In genomic region chr4:108473586-108473985, GRCm38 (mm10) we compare ENCODE assay signal across 30 mouse cellular contexts. TPM values are rescaled to one million over a fixed set of nuclear protein-coding genes. Genes with fewer than 3 reads are reported as not detected.
A peak's percentile ranks its signal among the peaks of the same experiment; 100 is the strongest.
DNase-seq lines count a peak whose midpoint lies in the region; ATAC-seq lines count a peak whose summit lies in the region.
"Had no signal": no experiment of that assay in that cellular context is flagged by ENCODE, and none has a peak within 500 bp of the region (broad histone marks: within the 10 kb centered on the region; RNA-seq: fewer than 3 reads in every experiment).

No protein-coding gene starts in this region.

- no peaks in the 10 kb centered on the region for H3K9me3 ChIP-seq in hindbrain, embryonic 16.5 days (ENCODE audit: control insufficient read depth, low read length)
- H3K9me3 ChIP-seq: embryonic facial prominence, embryonic 10.5 days; embryonic facial prominence, embryonic 13.5 days; forebrain, embryonic 12.5 days; heart, embryonic 12.5 days; heart, embryonic 15.5 days; hindbrain, embryonic 13.5 days had no signal

- no peak overlapping the region for H3K4me3 ChIP-seq in hindbrain, embryonic 16.5 days (ENCODE audit: low read length)
- H3K4me3 ChIP-seq: embryonic facial prominence, embryonic 10.5 days; embryonic facial prominence, embryonic 13.5 days; erythroblast, embryonic 14.5 days; forebrain, embryonic 12.5 days; forebrain, embryonic 15.5 days; heart, embryonic 12.5 days; heart, embryonic 15.5 days; hindbrain, embryonic 10.5 days; hindbrain, embryonic 13.5 days had no signal

- no peaks in the 10 kb centered on the region for H3K36me3 ChIP-seq in hindbrain, embryonic 16.5 days (ENCODE audit: control insufficient read depth, insufficient read depth, low read length)
- H3K36me3 ChIP-seq: forebrain, embryonic 15.5 days; heart, embryonic 15.5 days; hindbrain, embryonic 13.5 days had no signal

- H3K4me1 ChIP-seq in hindbrain, embryonic 16.5 days (ENCODE audit: control insufficient read depth, insufficient read depth, low read depth, low read length) = no peaks in the 10 kb centered on the region
- H3K4me1 ChIP-seq: embryonic facial prominence, embryonic 10.5 days; embryonic facial prominence, embryonic 13.5 days; forebrain, embryonic 12.5 days; forebrain, embryonic 15.5 days; hindbrain, embryonic 10.5 days; hindbrain, embryonic 13.5 days had no signal

- WGBS in hindbrain, embryonic 16.5 days = 84% methylated on average over 2 of the region's 2 CpGs

- H3K27ac ChIP-seq in hindbrain, embryonic 16.5 days (ENCODE audit: low read depth, low read length) = no peak overlapping the region
- H3K27ac ChIP-seq: embryonic facial prominence, embryonic 10.5 days; embryonic facial prominence, embryonic 13.5 days; forebrain, embryonic 12.5 days; forebrain, embryonic 15.5 days; heart, embryonic 15.5 days; hindbrain, embryonic 10.5 days; hindbrain, embryonic 13.5 days; hindbrain, postnatal 0 days had no signal

- H3K4me2 ChIP-seq in hindbrain, embryonic 16.5 days (ENCODE audit: low read length) = no peak overlapping the region
- H3K4me2 ChIP-seq: embryonic facial prominence, embryonic 13.5 days; forebrain, embryonic 12.5 days; forebrain, embryonic 15.5 days; heart, embryonic 12.5 days; heart, embryonic 15.5 days; hindbrain, embryonic 13.5 days had no signal

- no peaks in the 10 kb centered on the region for H3K27me3 ChIP-seq in hindbrain, embryonic 16.5 days (replicated peaks; ENCODE audit: control insufficient read depth, insufficient read depth, low read length)
- H3K27me3 ChIP-seq: embryonic facial prominence, embryonic 13.5 days; forebrain, embryonic 12.5 days; forebrain, embryonic 15.5 days; heart, embryonic 12.5 days; heart, embryonic 15.5 days; hindbrain, embryonic 13.5 days had no signal

- no peak for ATAC-seq in hindbrain, embryonic 16.5 days
- ATAC-seq: forebrain, embryonic 15.5 days; hindbrain, postnatal 0 days; inflammation-experienced regulatory T-cells, adult 6 months; intestine, embryonic 16.5 days had no signal

- DNase-seq in adrenal gland, adult 2 months = peak; percentile 14
- no peak for DNase-seq in adrenal gland, adult 8-10 months
- peak; percentile 35 for DNase-seq in 3134 (ENCODE audit: extremely low read depth, insufficient read length, low spot score)
- DNase-seq in MN1 (ENCODE audit: low spot score) = peak; percentile 23
- DNase-seq in brain, adult 2 months (ENCODE audit: low read depth, low spot score) = peak; percentile 12
- DNase-seq in cerebellum, postnatal 36 days = no peak
- DNase-seq: adrenal gland, postnatal 36 days; cerebellum, adult 11 months; cerebellum, adult 2 months; cerebellum, adult 9-11 months; cerebellum, postnatal 25 days; embryo, embryonic 11 days; gastrocnemius, postnatal 25 days; heart, adult 18-20 months; heart, postnatal 10 days; heart, postnatal 36 days; kidney, adult 2 months had no signal

- no peak overlapping the region for H3K9ac ChIP-seq in hindbrain, embryonic 16.5 days (ENCODE audit: low read depth, low read length)
- H3K9ac ChIP-seq: embryonic facial prominence, embryonic 13.5 days; forebrain, embryonic 12.5 days; forebrain, embryonic 15.5 days; heart, embryonic 12.5 days; heart, embryonic 15.5 days; hindbrain, embryonic 13.5 days had no signal

RNA-seq across cellular contexts. Expression of gene Tut4, which starts 14.4 kb away (rescaled TPM):
- total RNA-seq in adrenal gland, adult 2 months (2021) = 10 to 100 TPM; 26.1 to 28.7 TPM
- polyA plus RNA-seq in adrenal gland, adult 2 months (2012; rRNA removed) = 24.4 and 27.2 TPM in 2 replicates
- total RNA-seq in adrenal gland, adult 8-10 months (2022) = 10 to 100 TPM; 22.8 to 56.4 (median 31.0) TPM
- 40.3 and 41.5 TPM in 2 replicates for polyA plus RNA-seq in hindbrain, embryonic 16.5 days (2015; fragmentation: Nextera tagmentation; extraction: Ambion mirVana)

Comparison
In these comparisons a context has a peak if more than half of its experiments do, and no peak if none do; other contexts are left out.
1. DNase-seq: peak in adrenal gland, adult 2 months (single experiment), 3134 (single experiment), MN1 (single experiment) and brain, adult 2 months (single experiment); none in adrenal gland, adult 8-10 months (single experiment) and cerebellum, postnatal 36 days (0 of 2).